Mouse (Mus musculus): ENCODE measurements around the gene Smarcb1.

Smarcb1 gene

DNA sequence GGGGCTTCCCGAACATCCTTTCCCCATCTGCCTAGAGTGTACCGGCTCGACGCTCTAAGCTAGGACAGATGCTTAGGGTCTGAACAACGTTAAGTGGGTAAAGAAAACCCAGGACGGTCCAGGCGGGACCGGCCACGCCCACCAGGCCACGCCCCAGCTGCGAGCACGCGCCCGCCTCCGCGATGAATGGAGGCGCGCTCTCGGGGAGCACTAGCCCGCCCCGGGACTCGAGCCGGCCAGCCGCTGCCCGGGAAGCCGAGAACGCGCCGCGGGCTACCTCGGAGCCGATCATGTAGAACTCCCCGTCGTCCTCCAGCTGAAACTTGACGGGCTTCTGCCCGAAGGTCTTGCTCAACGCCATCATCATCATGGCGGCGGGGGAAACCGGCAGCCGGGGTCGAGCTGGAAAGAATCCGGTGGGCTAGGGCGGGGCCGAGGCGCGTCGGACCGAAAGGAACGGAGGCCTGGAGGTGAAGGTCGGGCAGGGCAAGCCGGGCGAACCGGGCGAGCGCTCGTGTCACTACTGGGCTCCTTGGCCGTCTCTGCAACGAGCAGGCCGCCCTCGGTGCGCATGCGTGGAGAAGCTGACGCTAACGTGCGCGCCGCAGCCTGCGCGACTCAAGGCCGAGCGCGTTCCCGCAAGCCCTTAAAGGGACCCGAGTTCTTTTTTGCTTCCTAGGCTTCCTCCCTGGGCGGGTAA lies at the start of gene Smarcb1:
TSS of gene Smarcb1 (minus strand) at position 592 of the 700 bp plus-strand sequence.
- DNase-seq (ENCODE audit: low read depth, low spot score) = peak; percentile 91

DNA sequence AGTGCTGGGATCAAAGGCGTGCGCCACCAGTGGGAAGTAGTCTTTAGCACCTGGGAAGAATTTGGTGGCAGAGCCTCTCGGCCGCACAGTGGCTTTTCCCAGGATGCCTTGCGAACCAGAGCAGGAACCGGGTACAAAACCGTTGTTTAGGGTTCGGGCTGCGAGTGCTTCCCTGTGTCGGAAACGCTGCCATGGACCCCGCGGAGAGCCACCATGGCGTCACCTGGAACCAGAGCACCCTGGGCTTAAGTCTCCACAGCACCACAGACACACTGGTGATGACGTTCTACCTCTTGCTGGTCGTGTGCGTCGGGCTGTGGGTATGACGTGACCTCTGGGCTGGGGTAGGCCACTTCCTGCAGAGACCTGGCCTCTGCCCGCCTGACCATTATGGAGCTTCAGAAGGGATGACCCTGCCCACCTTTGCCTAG lies 33.0 kb upstream of the Smarcb1 start, which contains the start of gene Gm5134:
TSS of gene Gm5134 (plus strand) at position 134 of the 431 bp plus-strand sequence.
- no peak for DNase-seq (ENCODE audit: low read depth, low spot score)

DNA sequence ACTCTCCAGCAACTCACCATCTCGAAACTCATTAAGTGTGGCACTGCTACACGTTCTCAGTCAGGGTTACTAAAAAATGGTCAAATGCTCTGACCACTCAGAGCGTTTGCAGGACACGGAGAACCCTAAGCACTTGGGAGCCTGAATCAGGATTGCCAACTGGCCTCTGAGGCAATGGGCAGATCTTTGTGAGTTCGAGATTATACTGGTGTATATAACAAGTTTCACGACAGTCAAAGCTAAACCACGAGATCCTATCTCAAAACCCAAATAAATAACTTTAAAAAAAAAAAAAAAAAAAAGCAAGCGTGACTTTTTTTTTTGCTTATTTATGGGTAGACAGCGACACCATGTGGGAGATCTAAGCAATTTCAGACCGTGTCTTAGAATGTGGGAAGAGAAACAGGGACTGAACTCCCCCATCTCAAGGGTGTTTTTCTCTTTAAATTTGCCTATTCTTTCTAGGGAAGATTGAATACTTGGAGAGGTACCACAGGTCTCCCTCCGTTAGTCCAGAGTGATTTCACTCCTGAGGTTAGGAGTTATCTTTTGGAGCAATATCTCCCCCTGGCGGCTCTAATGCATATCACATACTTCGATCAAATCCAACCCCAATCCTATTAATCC lies 30.1 kb upstream of the Smarcb1 start:
- DNase-seq (ENCODE audit: low read depth, low spot score) = peak; percentile 58

DNA sequence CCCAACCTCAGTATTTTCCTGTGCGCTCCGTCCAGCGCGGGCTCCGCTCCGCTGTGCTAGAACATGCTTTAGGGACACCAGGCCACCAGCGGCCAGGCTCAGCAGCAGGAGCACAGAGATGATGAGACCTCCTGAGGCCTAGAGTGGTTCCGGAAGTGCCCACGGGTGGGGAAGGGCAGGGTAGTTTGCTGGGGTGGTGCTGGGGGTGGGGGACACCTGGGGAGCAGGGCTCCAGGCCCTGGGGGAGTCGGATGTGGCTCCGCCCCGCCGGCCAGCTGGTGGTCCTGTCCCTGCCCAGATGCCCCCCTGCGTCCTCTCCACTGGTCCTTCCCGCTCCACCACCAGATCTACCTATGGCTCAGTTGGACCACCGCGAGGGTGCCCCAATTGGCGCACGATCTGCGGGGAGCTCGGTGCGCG lies 29.4 kb upstream of the Smarcb1 start:
- DNase-seq (ENCODE audit: low read depth, low spot score) = no peak

DNA sequence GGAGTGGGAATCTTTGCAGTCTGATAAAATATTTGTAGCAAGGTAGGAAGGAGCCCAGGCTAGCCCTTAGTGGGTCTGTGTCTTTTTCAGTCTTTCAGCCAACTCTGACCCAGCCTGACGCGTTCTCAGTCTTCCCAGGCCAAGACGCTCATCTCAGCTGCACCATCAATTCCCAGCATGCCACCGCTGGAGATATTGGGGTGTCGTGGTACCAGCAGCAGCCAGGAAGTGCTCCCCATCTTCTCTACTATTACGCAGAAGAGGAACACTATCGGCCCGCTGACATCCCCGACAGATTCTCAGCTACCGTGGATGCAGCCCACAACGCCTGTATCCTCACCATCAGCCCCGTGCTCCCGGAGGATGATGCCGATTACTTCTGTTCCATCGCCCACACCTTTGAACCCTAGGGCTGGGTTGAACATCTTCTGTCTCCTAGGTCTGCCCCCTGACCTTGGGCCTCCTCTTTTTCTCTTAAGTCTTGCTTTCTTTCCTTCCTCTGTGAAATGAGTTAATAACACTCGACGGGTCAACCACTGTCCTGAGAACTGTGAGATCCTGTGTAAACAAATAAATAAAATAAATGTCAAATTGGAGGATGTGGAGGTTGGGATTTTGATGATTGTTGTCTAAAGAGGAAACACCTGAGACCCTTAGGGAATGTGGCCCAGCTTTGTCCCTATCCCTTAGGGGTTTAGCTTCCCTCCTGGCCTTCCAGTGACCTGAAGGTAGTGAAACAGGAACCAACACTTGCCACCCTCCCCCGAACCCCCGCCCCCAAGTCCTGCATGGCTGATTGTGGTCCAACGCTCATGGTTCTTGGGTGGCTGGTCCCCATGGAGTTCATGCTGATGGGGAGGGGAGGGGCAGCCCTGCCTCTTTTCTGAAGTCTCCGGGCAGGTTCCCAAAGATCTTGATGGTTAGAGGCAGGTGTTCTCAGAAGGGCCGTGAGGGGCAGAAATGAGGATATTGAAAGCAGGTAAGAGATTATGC lies 27.9 kb upstream of the Smarcb1 start:
- no peak for DNase-seq (ENCODE audit: low read depth, low spot score)

DNA sequence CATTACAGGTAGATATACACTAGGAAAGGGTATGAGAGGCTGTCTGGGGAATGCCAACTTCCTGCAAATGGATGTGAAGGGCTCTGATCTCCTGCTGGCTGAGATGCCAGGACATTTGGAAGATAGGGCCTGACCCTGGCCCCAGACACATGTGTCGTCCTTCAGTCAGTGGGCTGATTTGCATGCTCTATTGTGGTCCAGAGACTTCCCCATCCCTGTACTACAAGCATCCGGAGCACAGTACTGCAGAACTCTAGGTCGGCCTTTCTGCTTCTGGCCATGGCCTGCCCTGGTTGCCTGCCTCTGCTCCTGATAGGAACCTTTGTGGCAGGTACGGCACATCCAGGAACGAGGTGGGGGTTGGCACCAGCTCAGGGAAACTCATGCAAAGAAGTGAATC lies 26.7 kb upstream of the Smarcb1 start:
- DNase-seq (ENCODE audit: low read depth, low spot score) = no peak

DNA sequence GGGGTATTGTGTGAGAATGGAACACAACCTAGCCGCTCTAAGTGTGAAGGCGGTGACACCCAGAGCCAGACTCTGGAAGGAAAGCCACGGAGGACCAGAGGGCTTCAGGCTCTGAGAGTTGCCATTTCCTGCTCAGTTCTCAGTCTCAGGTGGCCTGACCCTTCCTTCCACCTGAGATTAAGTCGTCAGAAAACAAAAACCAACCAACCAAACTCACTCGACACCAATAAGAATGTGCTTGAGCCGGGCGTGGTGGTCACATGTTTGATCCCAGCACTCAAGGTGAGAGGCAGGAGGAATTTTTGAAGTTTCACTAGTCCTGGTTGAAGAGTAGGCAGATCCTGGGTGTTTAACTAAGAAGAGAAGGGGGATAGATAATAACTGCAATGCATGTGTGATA lies 24.5 kb upstream of the Smarcb1 start:
- no peak for DNase-seq (ENCODE audit: low read depth, low spot score)

DNA sequence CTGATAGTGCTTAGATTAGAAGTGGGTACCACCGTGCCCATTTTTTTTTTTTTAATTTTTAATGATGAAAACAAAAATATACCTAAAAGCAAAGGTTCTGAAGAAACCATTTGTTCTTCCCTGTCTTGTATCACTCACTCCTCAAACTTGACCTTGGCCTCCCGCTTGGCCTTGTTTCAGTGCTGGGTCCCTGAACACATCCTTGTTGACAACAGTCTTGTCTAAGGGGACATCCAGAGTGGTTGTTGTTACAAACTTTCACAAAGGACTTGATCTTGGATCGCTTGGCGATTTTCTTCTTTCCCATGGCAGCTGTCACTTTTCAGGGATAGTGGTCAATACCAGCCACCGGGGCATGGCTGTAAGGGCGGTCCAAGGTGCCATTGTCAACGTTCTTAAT lies 23.8 kb upstream of the Smarcb1 start:
- DNase-seq (ENCODE audit: low read depth, low spot score) = no peak

DNA sequence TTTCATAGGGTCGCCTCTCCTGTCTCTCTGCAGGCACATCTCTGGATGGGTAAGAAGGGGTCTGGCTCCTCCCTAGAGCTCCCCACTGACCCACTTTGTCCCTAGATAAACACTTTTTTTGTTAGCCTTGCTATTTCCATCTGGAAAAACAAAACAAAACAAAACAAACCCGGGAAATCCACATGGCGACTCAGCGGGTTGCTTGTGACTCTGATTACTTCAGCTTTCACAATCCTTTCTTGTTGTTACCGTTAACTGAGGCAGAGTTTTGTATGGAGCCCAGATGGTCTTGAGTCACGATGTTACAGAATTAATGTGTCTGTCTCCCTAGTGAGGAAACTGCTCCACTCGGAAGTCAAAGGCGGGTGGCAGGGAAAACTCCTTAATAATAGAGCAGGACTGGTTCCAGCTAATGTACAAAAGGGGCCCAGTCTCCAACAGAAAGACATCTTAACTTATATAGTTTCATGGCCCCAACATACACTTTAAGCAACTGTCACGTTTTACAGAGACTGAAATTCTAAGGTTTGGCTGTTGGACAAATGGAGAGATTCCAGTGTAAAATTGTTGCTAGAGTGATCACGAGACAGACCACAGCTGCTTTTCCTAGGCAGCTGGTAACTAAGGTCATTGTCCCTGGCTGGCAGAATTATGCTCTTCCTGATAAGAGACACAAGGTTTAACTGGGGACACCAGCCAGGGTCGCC lies 22.8 kb upstream of the Smarcb1 start:
- DNase-seq (ENCODE audit: low read depth, low spot score) = no peak

DNA sequence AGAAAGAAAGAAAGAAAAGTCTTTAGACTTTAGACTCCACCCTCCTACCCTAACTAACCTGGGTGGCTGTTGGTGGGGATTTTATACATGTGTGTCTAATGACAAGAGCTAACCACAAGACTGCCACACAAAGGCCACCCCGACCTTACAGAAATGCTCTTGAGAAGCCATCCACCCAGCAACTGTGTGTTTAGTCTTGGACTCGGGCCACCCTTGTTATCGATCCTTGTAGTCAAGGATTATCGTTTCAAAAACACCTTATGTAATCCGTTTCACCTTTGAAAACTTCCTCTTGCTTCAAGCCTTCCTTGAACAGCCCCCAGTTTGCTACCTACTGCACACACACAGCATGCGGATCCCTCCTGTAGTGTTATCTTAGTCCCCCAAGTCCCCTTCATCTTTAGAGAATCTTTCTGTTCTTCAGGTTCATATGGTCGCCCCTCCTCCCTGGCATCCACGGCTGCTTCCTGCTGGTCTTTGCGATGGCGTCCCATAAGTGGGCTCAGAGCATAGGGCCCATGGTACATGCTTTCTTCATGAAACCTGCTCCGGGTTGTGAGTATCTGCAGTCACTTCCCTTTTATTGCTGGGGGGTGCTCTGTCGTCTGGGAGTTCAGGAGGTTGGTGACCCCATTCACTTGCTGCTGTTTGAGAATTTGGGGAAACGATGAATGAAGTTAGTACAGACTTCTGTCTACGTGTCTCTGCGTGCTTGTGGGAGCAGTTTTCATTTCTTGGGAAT lies 21.5 kb upstream of the Smarcb1 start, which contains the start of gene Vpreb3:
TSS of gene Vpreb3 (plus strand) at position 322 of the 742 bp plus-strand sequence.
- no peak for DNase-seq (ENCODE audit: low read depth, low spot score)

DNA sequence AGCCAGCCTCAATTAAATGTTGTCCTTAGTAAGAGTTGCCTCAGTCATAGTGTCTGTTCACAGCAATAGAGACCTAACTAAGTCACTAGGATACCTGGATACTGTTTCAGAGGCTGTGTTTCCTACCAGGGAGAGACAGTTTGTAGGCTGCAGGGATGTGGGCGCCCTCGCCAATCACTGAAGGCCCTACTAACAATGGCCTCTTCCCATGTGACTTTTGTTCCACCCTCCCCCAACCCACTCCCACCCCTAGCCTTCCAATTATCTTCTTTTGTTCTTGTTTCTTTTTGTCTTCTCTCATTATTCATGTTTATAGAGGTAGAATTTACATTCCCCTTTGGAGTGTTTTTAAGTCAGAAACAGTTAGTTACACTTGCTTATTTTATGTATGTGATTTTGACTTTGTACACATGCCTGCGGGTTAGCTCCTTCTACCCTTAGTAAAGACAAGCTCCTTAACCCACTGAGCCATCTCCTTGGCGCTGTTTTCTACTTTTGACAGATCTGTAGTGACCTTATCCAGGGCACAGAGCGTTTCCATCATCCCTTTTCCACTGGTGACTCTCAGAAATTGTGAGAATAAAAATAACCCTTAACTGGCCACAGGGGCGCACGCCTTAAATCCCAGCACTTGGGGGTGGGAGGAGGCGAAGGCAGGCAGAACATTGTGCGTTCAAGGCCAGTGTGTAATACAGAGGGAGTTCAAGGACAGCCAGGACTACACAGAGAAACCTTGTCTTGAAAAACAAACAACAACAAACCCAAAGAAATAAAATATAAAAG lies 19.8 kb upstream of the Smarcb1 start:
- no peak for DNase-seq (ENCODE audit: low read depth, low spot score)

DNA sequence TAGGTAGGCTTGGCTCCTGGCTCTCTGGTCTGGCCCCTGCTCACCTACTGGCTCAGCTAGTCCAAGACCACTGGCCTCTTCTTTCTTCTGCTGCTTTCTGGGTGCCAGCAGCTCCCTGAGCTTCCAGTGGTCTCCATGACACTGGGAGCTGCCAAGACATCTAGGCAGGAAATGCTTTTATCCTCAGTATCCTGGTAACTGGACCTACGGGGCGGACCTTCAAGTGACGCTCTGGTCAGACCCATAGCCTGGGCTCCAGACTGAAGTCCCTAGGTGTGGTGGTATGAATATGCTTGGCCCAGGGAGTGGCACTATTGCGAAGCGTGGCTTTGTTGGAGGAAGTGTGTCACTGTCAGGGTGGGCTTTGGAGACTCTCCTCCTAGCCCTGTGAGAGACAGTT lies 19.1 kb upstream of the Smarcb1 start, which contains the start of gene Gm867:
TSS of gene Gm867 (minus strand) at position 153 of the 400 bp plus-strand sequence.
- DNase-seq (ENCODE audit: low read depth, low spot score) = no peak

DNA sequence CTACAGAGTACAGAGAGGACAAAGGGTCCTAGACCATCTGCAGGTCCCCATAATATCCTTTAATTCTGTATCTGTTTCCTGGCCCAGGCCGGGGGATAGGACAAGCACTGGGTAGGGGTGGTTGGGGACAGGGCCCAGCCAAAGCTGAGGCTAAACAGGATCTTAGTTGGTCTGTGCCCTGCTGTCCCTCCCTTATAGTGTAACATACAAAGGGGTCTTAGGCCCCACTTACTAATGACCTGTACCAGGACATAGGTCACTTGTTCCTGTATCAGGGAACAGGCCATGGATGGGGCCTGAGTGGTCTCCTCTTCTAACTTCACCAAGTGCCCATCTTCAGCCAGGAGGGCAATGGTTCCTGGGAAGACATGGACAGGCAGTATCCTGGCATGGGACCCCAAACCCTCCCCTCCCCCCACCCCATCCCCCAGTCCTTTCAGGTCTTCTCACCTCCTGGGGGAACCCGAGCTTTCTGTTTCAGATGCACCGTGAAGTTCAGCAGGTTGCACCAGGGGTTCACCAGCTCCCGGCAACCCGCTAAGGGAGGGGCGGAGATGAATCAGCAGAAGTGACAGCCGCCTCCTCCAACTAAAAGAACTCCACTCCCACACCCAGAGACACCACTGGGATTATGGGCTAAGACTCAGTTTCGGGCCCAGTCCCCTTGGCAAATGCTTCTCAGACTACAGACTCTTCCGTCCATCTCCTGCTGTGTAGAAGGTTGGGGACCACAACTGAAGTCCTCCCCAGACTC lies 18.2 kb upstream of the Smarcb1 start:
- DNase-seq (ENCODE audit: low read depth, low spot score) = peak; percentile 84

DNA sequence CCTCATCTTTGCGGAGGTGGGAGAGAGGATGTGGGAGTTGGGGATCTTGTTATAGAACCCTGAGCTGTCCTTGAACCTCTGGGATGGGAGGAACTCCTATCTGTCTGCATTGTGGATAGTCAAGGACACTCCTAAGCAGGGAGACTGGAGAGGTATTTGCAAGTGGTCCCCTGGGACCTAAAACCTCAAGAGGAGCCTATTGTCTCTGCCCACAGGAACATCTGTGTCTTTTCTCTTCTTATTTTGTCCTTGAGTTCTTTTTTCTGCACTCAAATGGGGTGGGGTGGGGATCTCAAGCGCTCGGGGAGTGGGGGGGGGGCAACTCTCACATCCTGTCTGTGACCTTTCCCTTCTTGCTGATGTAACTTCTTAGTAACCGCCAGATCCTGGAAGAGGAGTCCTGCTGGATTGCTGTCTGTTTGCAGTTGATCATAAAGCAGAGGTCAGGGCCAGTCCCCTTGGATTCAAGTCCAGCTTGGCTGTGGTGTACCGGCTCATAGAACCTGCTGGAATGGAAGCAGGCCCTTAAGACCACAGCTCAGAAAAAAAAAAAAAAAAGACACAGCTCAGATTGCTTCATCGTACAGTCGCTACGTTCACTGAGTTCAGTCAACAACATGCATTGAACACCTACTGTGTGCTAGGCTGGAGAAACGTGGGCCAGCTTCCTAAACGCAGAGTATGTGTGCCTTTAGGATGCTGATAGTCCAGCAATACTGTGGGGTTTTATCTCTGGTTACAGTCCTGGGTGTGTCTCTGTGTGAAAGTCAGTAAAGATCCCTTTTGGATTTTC lies 16.6 kb upstream of the Smarcb1 start:
- DNase-seq (ENCODE audit: low read depth, low spot score) = peak; percentile 67

DNA sequence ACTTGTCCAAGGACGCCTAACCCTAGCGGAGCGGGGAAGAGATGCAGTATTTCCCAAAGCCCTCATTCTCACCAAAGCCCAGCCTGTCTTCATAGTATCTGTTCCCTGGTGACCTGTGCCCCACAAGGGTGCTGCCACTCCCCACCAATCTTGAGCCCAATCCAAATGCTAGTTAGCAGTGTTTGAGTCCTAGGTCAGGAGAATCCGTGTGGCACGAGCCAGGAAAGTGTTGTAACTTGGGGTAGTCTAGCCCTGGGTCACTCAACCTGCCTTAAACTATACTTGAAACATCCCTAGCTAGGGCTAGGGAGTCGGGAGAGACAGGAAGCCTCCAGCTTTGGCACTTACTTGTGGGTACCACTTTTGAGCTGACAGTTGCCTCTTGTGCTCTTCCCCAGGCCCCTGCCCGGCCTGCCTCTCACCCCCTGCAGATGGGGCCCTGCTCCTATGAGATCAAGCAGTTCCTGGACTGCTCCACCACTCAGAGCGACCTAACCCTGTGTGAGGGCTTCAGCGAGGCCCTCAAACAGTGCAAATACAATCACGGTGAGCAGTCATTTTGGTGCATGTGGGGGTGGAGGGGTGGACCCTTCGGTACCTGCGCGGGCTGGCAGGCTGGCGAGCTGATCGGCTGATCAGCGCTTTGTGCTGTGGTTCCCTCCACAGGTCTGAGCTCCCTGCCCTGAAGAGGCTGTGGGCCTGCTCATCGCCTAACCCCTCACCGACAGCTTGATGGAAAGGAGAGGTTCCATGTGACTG lies 15.7 kb upstream of the Smarcb1 start:
- DNase-seq (ENCODE audit: low read depth, low spot score) = no peak

DNA sequence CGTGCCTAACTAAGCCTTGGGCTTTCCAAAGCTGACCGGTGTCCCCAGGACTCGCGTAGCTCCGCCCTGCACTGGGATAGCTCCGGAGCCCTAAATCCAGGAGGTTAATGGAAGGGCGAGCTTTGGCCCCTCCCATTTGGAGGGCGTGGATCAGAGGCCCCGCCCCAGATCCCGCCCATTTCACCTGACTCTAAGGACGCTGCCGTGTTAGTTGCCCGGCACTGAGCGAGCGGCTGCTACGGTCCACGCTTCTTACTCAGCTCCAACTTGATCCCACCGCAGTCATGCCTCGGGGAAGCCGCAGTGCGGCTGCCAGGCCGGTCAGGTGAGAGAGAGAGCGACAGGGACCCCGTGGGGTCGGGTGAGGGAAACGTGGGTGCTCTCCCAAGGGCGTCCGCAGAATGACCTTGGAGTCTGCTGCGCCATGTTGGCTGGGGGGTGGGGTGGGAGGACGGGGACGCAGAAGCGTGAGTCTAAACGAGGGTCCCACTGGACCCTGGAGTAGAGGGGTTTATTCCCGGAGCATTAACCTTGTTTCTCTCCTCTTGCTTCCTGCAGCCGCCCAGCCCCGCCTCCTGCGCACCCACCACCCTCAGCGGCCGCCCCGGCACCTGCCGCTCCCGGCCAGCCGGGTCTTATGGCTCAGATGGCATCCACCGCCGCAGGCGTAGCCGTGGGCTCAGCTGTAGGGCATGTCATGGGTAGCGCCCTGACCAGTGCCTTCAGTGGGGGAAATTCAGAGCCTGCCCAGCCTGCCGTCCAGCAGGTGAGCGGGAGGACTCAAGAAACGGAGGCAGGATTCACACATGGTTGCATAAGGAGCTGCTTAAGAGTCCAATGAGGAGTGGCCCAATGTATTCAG lies 14.5 kb upstream of the Smarcb1 start, which contains the start of gene Mmp11:
TSS of gene Mmp11 (minus strand) at position 817 of the 862 bp plus-strand sequence.
- peak; percentile 94 for DNase-seq (ENCODE audit: low read depth, low spot score)
